Mouse (Mus musculus): ENCODE measurements at regions not wholly inside any gene's neighbourhood (a gene's known extent, or its start where the extent isn't known, plus 50 kb on each side); places are given as distances from the start of the nearest gene placed in this dataset.

GRCm38 (mm10) chr10:83906751-83907150 is 184.1 kb downstream of the 1500009L16Rik start:
- no peak for DNase-seq

- DNase-seq, result peak in 1 of 2 experiments; percentile 8
These were observed 188.1 kb downstream of the 1500009L16Rik start for GRCm38 (mm10) chr10:83910649-83911370.

GRCm38 (mm10) chr10:83914401-83915132 is 191.9 kb downstream of the 1500009L16Rik start:
- DNase-seq, result peak; percentile 19 to 26

- no peak for DNase-seq
These were observed 192.6 kb downstream of the 1500009L16Rik start for GRCm38 (mm10) chr10:83915133-83915730.

GRCm38 (mm10) chr10:83926990-83927389 is 204.3 kb downstream of the 1500009L16Rik start:
- no peak for DNase-seq

- no peak for DNase-seq
These were observed 204.9 kb downstream of the 1500009L16Rik start for GRCm38 (mm10) chr10:83927554-83927953.

GRCm38 (mm10) chr10:83931758-83932157 is 209.1 kb downstream of the 1500009L16Rik start:
- DNase-seq, result no peak

GRCm38 (mm10) chr10:83933201-83933600 is 210.5 kb downstream of the 1500009L16Rik start:
- DNase-seq, result no peak

GRCm38 (mm10) chr10:83934498-83934897 is 211.8 kb downstream of the 1500009L16Rik start:
- no peak for DNase-seq

GRCm38 (mm10) chr10:83937168-83937567 is 214.5 kb downstream of the 1500009L16Rik start:
- DNase-seq, result no peak

- DNase-seq, result no peak
These were observed 219.4 kb downstream of the 1500009L16Rik start for GRCm38 (mm10) chr10:83942101-83942500.

- no peak for DNase-seq
These were observed 221.5 kb downstream of the 1500009L16Rik start for GRCm38 (mm10) chr10:83944158-83944557.

- DNase-seq, result no peak
These were observed 222.2 kb downstream of the 1500009L16Rik start for GRCm38 (mm10) chr10:83944897-83945296.

- no peak for DNase-seq
These were observed 222.8 kb downstream of the 1500009L16Rik start for GRCm38 (mm10) chr10:83945503-83945902.

- peak; percentile 50 to 51 for DNase-seq
These were observed 223.8 kb downstream of the 1500009L16Rik start for GRCm38 (mm10) chr10:83946186-83947176.

- DNase-seq, result no peak
These were observed 234.6 kb downstream of the 1500009L16Rik start for GRCm38 (mm10) chr10:83957118-83957759.

GRCm38 (mm10) chr10:83958397-83958796 is 235.7 kb downstream of the 1500009L16Rik start:
- DNase-seq, result no peak

GRCm38 (mm10) chr10:83958826-83959225 is 236.2 kb downstream of the 1500009L16Rik start:
- no peak for DNase-seq

GRCm38 (mm10) chr10:83963232-83963760 is 240.6 kb downstream of the 1500009L16Rik start:
- no peak for DNase-seq

- DNase-seq, result no peak
These were observed 241.3 kb downstream of the 1500009L16Rik start for GRCm38 (mm10) chr10:83963779-83964643.

- DNase-seq, result no peak
These were observed 242.2 kb downstream of the 1500009L16Rik start for GRCm38 (mm10) chr10:83964838-83965237.
